22 mouse cellular contexts compared by ENCODE assay signal in the genomic region with DNA sequence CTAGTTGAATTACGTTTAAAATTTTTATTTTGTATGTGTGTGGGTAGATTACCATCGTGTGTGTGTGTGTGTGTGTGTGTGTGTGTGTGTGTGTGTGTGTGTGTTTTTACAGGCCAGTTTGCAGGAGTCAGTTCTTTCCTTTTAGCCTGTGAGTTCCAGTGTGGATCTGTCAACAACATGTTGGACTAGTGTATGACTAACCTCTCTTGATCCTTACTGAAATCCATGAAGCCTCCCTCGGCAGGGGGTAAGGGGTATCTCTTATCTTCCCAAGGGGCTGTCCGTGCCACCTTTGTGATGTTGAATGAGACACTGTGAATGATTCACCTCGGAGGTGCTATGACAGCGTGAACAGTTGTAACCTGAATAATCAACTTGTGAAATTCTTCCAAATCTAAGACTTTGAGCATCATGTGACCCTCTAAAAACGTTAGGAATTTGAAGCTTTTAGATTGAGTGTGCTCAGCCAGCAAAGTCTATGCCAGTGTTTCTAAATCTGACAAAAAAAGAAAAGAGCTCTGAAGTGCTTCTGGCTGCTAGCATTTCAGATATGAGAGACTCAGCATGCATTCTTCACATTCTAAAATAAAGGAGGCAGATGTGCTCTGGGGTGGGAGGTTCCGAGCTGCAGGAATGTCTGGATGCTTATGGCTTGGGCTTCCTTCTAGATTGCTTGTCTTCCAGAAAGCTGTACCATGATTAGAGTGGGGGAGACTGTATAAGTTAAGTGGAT. TPM values are rescaled to one million over a fixed set of nuclear protein-coding genes. Genes with fewer than 3 reads are reported as not detected.
A peak's percentile ranks its signal among the peaks of the same experiment; 100 is the strongest.
DNase-seq lines count a peak whose midpoint lies in the region; ATAC-seq and TF ChIP-seq lines count a peak whose summit lies in the region.
"Had no signal": no experiment of that assay in that cellular context is flagged by ENCODE, and none has a peak within 500 bp of the region (broad histone marks: within the 10 kb centered on the region; RNA-seq: fewer than 3 reads in every experiment).

No protein-coding gene starts in this region.

- H3K79me2 ChIP-seq in heart, adult 2 months (replicated peaks; ENCODE audit: control insufficient read depth, insufficient read depth, low read length): no peaks in the 10 kb centered on the region

- H3K9ac ChIP-seq in heart, embryonic 11.5 days (ENCODE audit: low read depth, low read length): no peak overlapping the region
- H3K9ac ChIP-seq in heart, adult 2 months (ENCODE audit: low read depth, low read length): no peak overlapping the region
- no peak overlapping the region for H3K9ac ChIP-seq in lung, embryonic 14.5 days

- WGBS in heart, embryonic 11.5 days (ENCODE audit: insufficient replicate concordance): 32% methylated on average over 8 of the region's 8 CpGs
- WGBS in heart, adult 2 months: 37% methylated on average over 8 of the region's 8 CpGs
- 35% methylated on average over 8 of the region's 8 CpGs for WGBS in lung, embryonic 14.5 days
- 41% methylated on average over 8 of the region's 8 CpGs for whole genome bisulfite sequencing in lung, adult 2 months

- TF ChIP-seq CTCF in heart, adult 2 months (IDR thresholded peaks at IDR 0.05): no peak
- TF ChIP-seq CTCF in lung, embryonic 14.5 days (IDR thresholded peaks at IDR 0.05; ENCODE audit: low read depth): no peak
- no peak for TF ChIP-seq CTCF in lung, adult 2 months (IDR thresholded peaks at IDR 0.05; ENCODE audit: insufficient read depth, low read length)

- H3K27me3 ChIP-seq in heart, embryonic 11.5 days (ENCODE audit: control insufficient read depth, insufficient read depth, low read length): no peaks in the 10 kb centered on the region
- H3K27me3 ChIP-seq in heart, adult 2 months (ENCODE audit: control insufficient read depth, insufficient read depth, low read length): no peaks in the 10 kb centered on the region
- H3K27me3 ChIP-seq in lung, embryonic 14.5 days (ENCODE audit: insufficient read depth, low read length): no peaks in the 10 kb centered on the region

- no peak overlapping the region for H3K27ac ChIP-seq in heart, embryonic 11.5 days (ENCODE audit: low read depth, low read length)
- H3K27ac ChIP-seq in heart, adult 2 months: no peak overlapping the region
- H3K27ac ChIP-seq in lung, embryonic 14.5 days (ENCODE audit: low read depth): peak overlapping the region; percentile 60; the same call in 1 of the 2 replicates

- no peak overlapping the region for H3K4me3 ChIP-seq in heart, embryonic 11.5 days (ENCODE audit: low read depth, low read length)
- no peak overlapping the region for H3K4me3 ChIP-seq in heart, adult 2 months
- no peak overlapping the region for H3K4me3 ChIP-seq in lung, embryonic 14.5 days (ENCODE audit: low read depth, low read length)
- no peak overlapping the region for H3K4me3 ChIP-seq in lung, adult 2 months (replicated peaks; ENCODE audit: extremely low read depth, low read depth, low read length)

- no peak for DNase-seq in heart, adult 2 months
- DNase-seq in lung, embryonic 14.5 days: peak; percentile 56
- DNase-seq in lung, adult 2 months: no peak
- DNase-seq in Muller cell, postnatal 12 days (ENCODE audit: inconsistent ontology term): peak; percentile 82
- DNase-seq in brain, adult 2 months (ENCODE audit: low read depth, low spot score): peak; percentile 49
- DNase-seq in thymus, postnatal 14 days: no peak
- DNase-seq in layer of hippocampus, postnatal 10 days (ENCODE audit: low spot score in 2 of 2): no peak
- DNase-seq: adrenal gland, postnatal 25 days; cerebellum, postnatal 14 days; gastrocnemius, postnatal 25 days; kidney, adult 11 months; kidney, postnatal 25 days had no signal

- no peak for TF ChIP-seq POLR2A in heart, adult 2 months (IDR thresholded peaks at IDR 0.05; ENCODE audit: insufficient read depth, low read depth, low read length)
- no peak for TF ChIP-seq POLR2A in lung, adult 2 months (IDR thresholded peaks at IDR 0.05; ENCODE audit: borderline replicate concordance, extremely low read depth, low read depth, low read length)

- intact Hi-C loops in heart, adult 2 months (cut with DNase I): no loop called here

- peaks cover 10% of the 10 kb centered on the region; the same call in 1 of the 2 replicates for H3K4me1 ChIP-seq in heart, embryonic 11.5 days (ENCODE audit: control insufficient read depth, insufficient read depth, low read length)
- no peaks in the 10 kb centered on the region for H3K4me1 ChIP-seq in heart, adult 2 months (ENCODE audit: control insufficient read depth, insufficient read depth, low read length)
- H3K4me1 ChIP-seq in lung, embryonic 14.5 days (ENCODE audit: insufficient read depth): 0 out of 2 replicates have a peak, but pooled peaks cover 5% of the 10 kb centered on the region
- 0 out of 2 replicates have a peak, but pooled peaks cover 2% of the 10 kb centered on the region for H3K4me1 ChIP-seq in lung, adult 2 months (ENCODE audit: control insufficient read depth, insufficient read depth, low read length)

- H3K4me2 ChIP-seq in heart, embryonic 11.5 days: peak overlapping the region; percentile 2; the same call in 1 of the 2 replicates
- H3K4me2 ChIP-seq in lung, embryonic 14.5 days: no peak overlapping the region

- TF ChIP-seq EP300 in heart, adult 2 months (IDR thresholded peaks at IDR 0.05; ENCODE audit: insufficient read depth, low read depth, low read length): no peak

- H3K36me3 ChIP-seq in heart, embryonic 11.5 days (ENCODE audit: control insufficient read depth, insufficient read depth, low read length): no peaks in the 10 kb centered on the region
- H3K36me3 ChIP-seq in heart, adult 2 months (ENCODE audit: control insufficient read depth, insufficient read depth, low read length): no peaks in the 10 kb centered on the region
- H3K36me3 ChIP-seq in lung, embryonic 14.5 days (ENCODE audit: insufficient read depth): no peaks in the 10 kb centered on the region

- 0 out of 2 replicates have a peak, but pooled peaks have one; percentile 17 for ATAC-seq in heart, embryonic 11.5 days (replicated peaks; ENCODE audit: insufficient number of reproducible peaks, low FRiP score, low TSS enrichment)
- peak; percentile 78 for ATAC-seq in lung, embryonic 14.5 days (ENCODE audit: insufficient read depth)

- no peaks in the 10 kb centered on the region for H3K9me3 ChIP-seq in heart, embryonic 11.5 days (replicated peaks; ENCODE audit: control insufficient read depth, low read length)
- H3K9me3 ChIP-seq in lung, embryonic 14.5 days (ENCODE audit: low read depth, low read length): no peaks in the 10 kb centered on the region

RNA-seq across cellular contexts. Expression of a gene that starts 58.9 kb away (rescaled TPM):
- polyA plus RNA-seq in heart, embryonic 11.5 days (2014; fragmentation: Nextera tagmentation; extraction: Ambion mirVana): not detected in 2 replicates
- not detected for total RNA-seq in heart, adult 2 months (2021)
- polyA plus RNA-seq in heart, adult 2 months (2012; rRNA removed): not detected in 2 replicates
- polyA plus RNA-seq in lung, embryonic 14.5 days (2014; fragmentation: Nextera tagmentation; extraction: Ambion mirVana): not detected in 2 replicates
- polyA plus RNA-seq in lung, adult 2 months (2012; rRNA removed): not detected in 2 replicates
- not detected for total RNA-seq in layer of hippocampus, postnatal 10 days (2021)
- total RNA-seq: adrenal gland, postnatal 25 days; ES-E14; gastrocnemius, postnatal 25 days; hematopoietic stem cell, adult 5-6 weeks; layer of hippocampus, postnatal 14 days; left cerebral cortex, postnatal 14 days; liver, adult 2 months; midbrain, postnatal 0 days had no signal
- polyA plus RNA-seq: C2C12; frontal cortex, adult 2 months; liver, adult 2 months; midbrain, postnatal 0 days; neural tube, embryonic 11.5 days had no signal

Comparison
In these comparisons a context has a peak if more than half of its experiments do, and no peak if none do; other contexts are left out.
1. DNase-seq: peak in lung, embryonic 14.5 days (single experiment), Muller cell, postnatal 12 days (single experiment) and brain, adult 2 months (single experiment); none in heart, adult 2 months (0 of 2), lung, adult 2 months (single experiment), thymus, postnatal 14 days (single experiment) and layer of hippocampus, postnatal 10 days (0 of 2).